Mouse (Mus musculus): ENCODE measurements at regions not wholly inside any gene's neighbourhood (a gene's known extent, or its start where the extent isn't known, plus 50 kb on each side); places are given as distances from the start of the nearest gene placed in this dataset.

DNA sequence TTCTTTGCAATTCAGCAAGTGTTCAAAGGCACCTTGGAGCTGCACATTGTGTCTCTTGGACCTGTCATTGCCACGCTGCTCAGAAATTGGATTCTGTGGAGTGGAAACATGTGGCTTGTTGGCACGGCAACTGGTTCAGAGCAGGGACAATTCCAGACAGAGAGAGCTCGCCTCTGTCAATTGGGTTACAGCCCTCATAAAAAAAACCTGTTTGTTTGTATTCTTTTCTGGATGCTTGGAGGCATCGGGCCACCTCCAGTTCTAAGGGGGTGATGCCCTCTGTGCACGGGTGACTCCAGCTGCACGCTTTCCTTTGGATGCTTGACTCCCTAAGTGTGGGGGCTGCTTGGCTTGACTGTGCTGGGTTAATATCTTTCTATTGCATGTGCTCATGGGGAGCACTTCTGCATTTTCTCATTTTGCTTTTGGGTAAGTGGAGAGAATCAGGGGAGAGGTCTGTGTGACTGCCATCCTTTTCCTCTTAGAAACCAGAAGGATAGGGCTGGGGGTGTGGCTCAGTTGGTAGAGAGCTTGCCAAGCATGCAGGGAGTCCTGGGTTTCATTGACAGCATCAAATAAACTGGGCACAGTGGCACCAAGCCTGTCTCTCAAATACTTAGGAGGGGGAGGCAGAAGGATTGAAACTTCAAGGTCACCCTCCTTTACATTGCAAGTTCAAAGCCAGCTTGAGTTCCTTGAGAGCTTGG, 130.6 kb upstream of the Auts2 start:
- Histone ChIP-seq H3K9me3 (replicated peaks) (no peaks in the 10 kb centered on the region), H3K27me3 (replicated peaks) (no peaks in the 10 kb centered on the region), H3K27ac (no peak overlapping the region), H3K36me3 (no peaks in the 10 kb centered on the region), H3K4me3 (no peak overlapping the region), H3K4me2 (no peak overlapping the region), H3K9ac (no peak overlapping the region), H3K4me1 (no peaks in the 10 kb centered on the region)
- 67% methylated on average over 6 of the region's 6 CpGs for WGBS (ENCODE audit: insufficient replicate concordance)
- no peak for ATAC-seq

GRCm38 (mm10) chr5:132671496-132671895, 128.4 kb upstream of the Auts2 start:
- no peak overlapping the region for H3K27ac ChIP-seq
- no peaks in the 10 kb centered on the region for H3K36me3 ChIP-seq
- H3K9ac ChIP-seq, result no peak overlapping the region
- WGBS (ENCODE audit: insufficient replicate concordance), result 22% methylated on average over 5 of the region's 5 CpGs
- no peak for ATAC-seq
- no peaks in the 10 kb centered on the region for H3K27me3 ChIP-seq (replicated peaks)
- no peaks in the 10 kb centered on the region for H3K9me3 ChIP-seq (replicated peaks)
- no peak overlapping the region for H3K4me3 ChIP-seq
- H3K4me2 ChIP-seq, result no peak overlapping the region
- no peaks in the 10 kb centered on the region for H3K4me1 ChIP-seq

DNA sequence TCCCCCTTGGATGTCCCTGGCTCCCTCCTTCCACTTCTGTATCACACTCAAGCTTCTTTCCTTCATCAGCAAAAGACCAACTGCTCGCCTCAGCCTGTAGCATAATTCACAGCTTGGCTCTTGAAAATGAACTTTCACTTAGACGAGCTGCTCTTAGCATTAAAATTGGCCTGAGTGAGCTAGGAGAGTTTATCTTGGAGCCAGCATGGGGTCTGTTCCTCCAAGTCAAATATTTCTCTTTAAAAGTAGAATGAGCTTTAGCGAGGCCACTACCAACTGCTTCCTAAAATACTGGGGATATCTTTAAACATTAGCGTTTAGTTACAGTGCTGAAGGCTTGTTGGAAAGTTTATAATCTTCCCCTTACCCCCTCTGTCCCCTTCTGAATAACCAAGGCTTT, 124.2 kb upstream of the Auts2 start:
- Histone ChIP-seq H3K36me3 (no peaks in the 10 kb centered on the region), H3K9me3 (replicated peaks) (no peaks in the 10 kb centered on the region), H3K4me3 (no peak overlapping the region), H3K9ac (no peak overlapping the region), H3K27me3 (replicated peaks) (no peaks in the 10 kb centered on the region), H3K4me1 (no peaks in the 10 kb centered on the region), H3K4me2 (no peak overlapping the region), H3K27ac (no peak overlapping the region)
- 45% methylated on average over 4 of the region's 4 CpGs for WGBS (ENCODE audit: insufficient replicate concordance)
- ATAC-seq, result no peak

DNA sequence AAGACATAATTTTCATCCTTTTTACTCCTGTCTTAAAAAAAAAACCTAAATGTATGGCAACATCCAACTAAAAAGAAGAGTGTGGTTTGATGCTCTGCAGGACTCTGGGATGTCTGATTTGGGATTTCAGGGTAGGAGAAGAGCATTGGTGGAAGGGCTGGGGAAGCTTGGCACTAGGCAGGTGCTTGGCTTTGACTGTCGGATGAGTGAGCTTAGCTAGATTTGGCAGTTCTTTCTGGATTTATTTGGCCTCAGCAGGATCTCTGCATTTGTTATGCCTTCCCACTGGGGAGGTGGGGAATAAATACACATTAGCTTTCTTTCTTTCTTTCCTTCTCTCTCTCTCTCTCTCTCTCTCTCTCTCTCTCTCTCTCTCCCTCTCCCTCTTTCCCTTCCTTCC, 118.1 kb upstream of the Auts2 start:
- no peak for ATAC-seq
- no peaks in the 10 kb centered on the region for H3K9me3 ChIP-seq (replicated peaks)
- H3K27me3 ChIP-seq (replicated peaks), result no peaks in the 10 kb centered on the region; the same call in 1 of the 2 replicates
- no peak overlapping the region for H3K4me3 ChIP-seq
- H3K4me2 ChIP-seq, result no peak overlapping the region
- no peaks in the 10 kb centered on the region for H3K4me1 ChIP-seq
- no peak overlapping the region for H3K9ac ChIP-seq
- no peaks in the 10 kb centered on the region for H3K36me3 ChIP-seq
- WGBS (ENCODE audit: insufficient replicate concordance), result 64% methylated on average over 1 of the region's 1 CpGs
- H3K27ac ChIP-seq, result no peak overlapping the region

- 60% methylated on average over 7 of the region's 7 CpGs for WGBS (ENCODE audit: insufficient replicate concordance)
- Histone ChIP-seq H3K4me1 (no peaks in the 10 kb centered on the region), H3K9ac (no peak overlapping the region), H3K27ac (no peak overlapping the region), H3K4me2 (no peak overlapping the region), H3K36me3 (no peaks in the 10 kb centered on the region), H3K27me3 (replicated peaks) (no peaks in the 10 kb centered on the region; the same call in 1 of the 2 replicates), H3K9me3 (replicated peaks) (no peaks in the 10 kb centered on the region), H3K4me3 (no peak overlapping the region)
- ATAC-seq, result no peak
Observed at GRCm38 (mm10) chr5:132660036-132660435, 116.9 kb upstream of the Auts2 start.

- no peak overlapping the region for H3K9ac ChIP-seq
- 74% methylated on average over 7 of the region's 7 CpGs for WGBS (ENCODE audit: insufficient replicate concordance)
- H3K27ac ChIP-seq, result no peak overlapping the region
- ATAC-seq, result no peak; the same call in 1 of the 2 replicates
- no peak overlapping the region for H3K4me2 ChIP-seq
- no peaks in the 10 kb centered on the region for H3K27me3 ChIP-seq (replicated peaks)
- H3K36me3 ChIP-seq, result no peaks in the 10 kb centered on the region
- H3K4me1 ChIP-seq, result no peaks in the 10 kb centered on the region
- no peaks in the 10 kb centered on the region for H3K9me3 ChIP-seq (replicated peaks)
- no peak overlapping the region for H3K4me3 ChIP-seq
Observed at GRCm38 (mm10) chr5:132654382-132654781, 111.2 kb upstream of the Auts2 start.

DNA sequence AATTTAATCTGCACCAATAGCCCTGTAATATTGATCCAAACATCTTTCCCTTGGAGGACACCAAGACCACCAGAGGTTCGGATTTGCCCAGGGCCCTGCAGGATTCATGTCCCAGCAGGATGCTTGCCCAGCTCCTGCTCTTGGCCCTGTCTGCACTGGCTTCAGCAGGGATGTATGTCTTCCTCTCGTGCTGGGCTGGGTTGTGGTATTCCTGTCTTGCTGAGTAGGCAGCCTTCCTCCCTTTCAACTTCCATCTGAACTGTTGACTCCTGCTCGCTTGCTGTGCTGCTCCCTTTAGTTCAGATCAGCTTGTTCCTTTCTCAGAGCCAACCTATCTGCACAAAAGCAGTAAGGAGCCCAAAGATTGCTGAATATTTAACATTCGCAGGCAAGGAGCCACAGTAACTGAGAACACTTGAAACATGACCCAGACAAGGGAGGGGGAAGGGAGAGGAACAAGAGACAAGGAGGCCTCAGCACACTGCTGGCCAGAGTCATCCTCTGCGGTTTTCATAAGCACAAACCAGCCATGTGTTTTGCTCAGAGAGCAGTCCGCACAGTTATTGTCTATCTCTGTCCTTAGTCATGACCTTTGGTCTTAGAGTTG, 110.7 kb upstream of the Auts2 start:
- H3K9me3 ChIP-seq (replicated peaks), result no peaks in the 10 kb centered on the region
- H3K4me2 ChIP-seq, result no peak overlapping the region
- no peak for ATAC-seq
- 30% methylated on average over 6 of the region's 6 CpGs for WGBS (ENCODE audit: insufficient replicate concordance)
- H3K4me1 ChIP-seq, result no peaks in the 10 kb centered on the region
- no peak overlapping the region for H3K27ac ChIP-seq
- no peaks in the 10 kb centered on the region for H3K36me3 ChIP-seq
- no peaks in the 10 kb centered on the region for H3K27me3 ChIP-seq (replicated peaks)
- no peak overlapping the region for H3K9ac ChIP-seq
- no peak overlapping the region for H3K4me3 ChIP-seq

DNA sequence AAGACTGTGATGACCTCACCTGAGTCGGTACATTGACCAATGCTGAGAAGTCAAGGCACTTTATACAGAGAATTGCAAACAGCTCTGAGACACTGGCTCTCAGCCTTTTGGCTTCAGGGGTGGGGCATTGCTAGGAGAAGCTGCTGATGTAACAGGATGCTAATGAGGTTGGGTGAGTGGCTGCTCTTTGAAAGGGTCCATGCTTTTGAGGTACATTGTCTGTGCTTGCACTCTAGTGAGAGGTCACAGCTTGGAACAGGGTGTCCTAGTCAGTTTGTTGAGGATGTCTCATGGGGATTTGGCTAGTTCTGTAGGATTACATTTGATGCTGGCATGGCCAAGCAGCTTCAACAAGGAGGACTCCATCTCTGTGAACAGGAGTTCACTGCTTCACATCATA, 109.1 kb upstream of the Auts2 start:
- Histone ChIP-seq H3K4me1 (no peaks in the 10 kb centered on the region), H3K4me2 (no peak overlapping the region), H3K4me3 (no peak overlapping the region), H3K9ac (no peak overlapping the region), H3K27ac (no peak overlapping the region), H3K27me3 (replicated peaks) (no peaks in the 10 kb centered on the region), H3K36me3 (no peaks in the 10 kb centered on the region), H3K9me3 (replicated peaks) (no peaks in the 10 kb centered on the region)
- ATAC-seq, result no peak
- 19% methylated on average over 1 of the region's 1 CpGs for WGBS (ENCODE audit: insufficient replicate concordance)

DNA sequence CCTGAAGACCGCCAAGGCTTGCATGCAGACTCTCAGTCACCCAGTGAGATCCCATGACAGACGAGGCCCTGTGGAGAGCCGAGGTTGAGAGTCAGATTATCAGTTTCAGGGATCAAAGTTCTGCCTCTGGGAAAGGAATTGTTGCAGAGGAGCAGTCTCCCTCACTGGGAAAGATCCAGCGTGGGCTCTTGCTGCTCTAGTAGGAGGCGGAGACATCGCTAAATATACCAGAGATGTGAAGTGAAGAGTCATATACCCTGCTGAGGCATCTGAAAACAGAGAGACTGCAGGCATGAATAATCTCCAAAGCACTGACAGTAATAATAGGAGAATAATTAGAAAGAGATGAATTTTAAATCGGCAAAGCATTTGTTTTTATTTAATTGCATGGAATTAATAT, 106.6 kb upstream of the Auts2 start:
- no peak overlapping the region for H3K4me3 ChIP-seq
- H3K36me3 ChIP-seq, result no peaks in the 10 kb centered on the region
- no peaks in the 10 kb centered on the region for H3K4me1 ChIP-seq
- H3K27ac ChIP-seq, result no peak overlapping the region
- WGBS (ENCODE audit: insufficient replicate concordance), result 46% methylated on average over 7 of the region's 7 CpGs
- H3K27me3 ChIP-seq (replicated peaks), result no peaks in the 10 kb centered on the region
- H3K9ac ChIP-seq, result no peak overlapping the region
- no peak overlapping the region for H3K4me2 ChIP-seq
- ATAC-seq, result no peak
- H3K9me3 ChIP-seq (replicated peaks), result no peaks in the 10 kb centered on the region

GRCm38 (mm10) chr5:132648751-132649150, 105.6 kb upstream of the Auts2 start:
- Histone ChIP-seq H3K9me3 (replicated peaks) (no peaks in the 10 kb centered on the region), H3K4me3 (no peak overlapping the region), H3K4me1 (no peaks in the 10 kb centered on the region), H3K27me3 (replicated peaks) (no peaks in the 10 kb centered on the region), H3K4me2 (no peak overlapping the region), H3K36me3 (no peaks in the 10 kb centered on the region), H3K27ac (no peak overlapping the region), H3K9ac (no peak overlapping the region)
- ATAC-seq, result no peak
- no CpG with 5 or more reads among the region's 2 CpGs for WGBS (ENCODE audit: insufficient replicate concordance)

DNA sequence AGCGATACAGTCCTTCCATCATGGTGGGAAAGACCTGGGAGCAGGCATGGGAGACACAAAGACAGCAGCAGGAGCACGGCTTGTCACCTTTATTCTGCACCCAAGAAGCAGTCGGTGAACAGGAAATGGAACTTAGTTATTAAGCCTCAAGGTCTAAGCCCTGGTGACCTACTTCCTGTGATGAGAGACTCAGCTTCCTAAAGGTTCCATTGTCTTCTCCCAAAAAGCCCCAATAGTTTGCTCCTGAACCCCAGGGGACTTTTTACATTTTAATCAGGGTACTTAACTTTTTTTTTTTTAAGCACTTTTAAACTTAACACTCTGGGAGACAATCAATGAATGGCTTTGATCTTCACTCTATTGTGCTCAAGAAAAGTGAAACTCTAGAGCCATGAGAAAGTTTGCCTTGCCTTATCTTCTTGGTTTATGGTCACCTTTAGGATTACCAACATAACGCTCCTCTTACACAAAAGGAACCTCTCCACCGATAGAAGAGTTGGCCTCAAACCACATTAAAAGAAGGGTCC, 101.6 kb upstream of the Auts2 start:
- Histone ChIP-seq H3K4me1 (no peaks in the 10 kb centered on the region), H3K9ac (no peak overlapping the region), H3K4me2 (no peak overlapping the region), H3K36me3 (no peaks in the 10 kb centered on the region), H3K9me3 (replicated peaks) (no peaks in the 10 kb centered on the region), H3K27me3 (replicated peaks) (no peaks in the 10 kb centered on the region), H3K27ac (no peak overlapping the region), H3K4me3 (no peak overlapping the region)
- ATAC-seq, result no peak
- 58% methylated on average over 5 of the region's 5 CpGs for WGBS (ENCODE audit: insufficient replicate concordance)

DNA sequence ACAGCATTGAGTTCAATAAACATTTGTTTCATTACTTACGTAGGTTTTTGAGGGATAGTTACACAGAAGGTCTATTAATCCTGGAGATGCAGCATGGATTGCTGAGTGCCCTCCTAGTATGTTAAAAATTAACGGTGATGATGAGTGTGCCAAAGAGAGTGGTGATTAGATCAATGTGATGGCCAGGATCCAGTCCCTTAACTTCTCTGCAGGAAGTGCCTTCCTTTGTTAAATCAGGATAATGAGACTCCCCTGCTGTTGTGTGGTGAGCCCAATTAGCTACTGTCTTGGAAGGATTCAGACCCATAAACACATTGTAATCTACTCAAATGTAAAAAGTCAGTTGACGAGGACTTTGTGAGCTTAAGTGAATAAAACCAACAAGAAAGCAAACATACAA, 100.1 kb upstream of the Auts2 start:
- no peak overlapping the region for H3K9ac ChIP-seq
- H3K9me3 ChIP-seq (replicated peaks), result no peaks in the 10 kb centered on the region
- H3K27me3 ChIP-seq (replicated peaks), result no peaks in the 10 kb centered on the region
- H3K36me3 ChIP-seq, result no peaks in the 10 kb centered on the region
- no peaks in the 10 kb centered on the region for H3K4me1 ChIP-seq
- no peak overlapping the region for H3K27ac ChIP-seq
- ATAC-seq, result no peak
- no peak overlapping the region for H3K4me2 ChIP-seq
- WGBS (ENCODE audit: insufficient replicate concordance), result 61% methylated on average over 3 of the region's 3 CpGs
- no peak overlapping the region for H3K4me3 ChIP-seq

All from liver, embryonic 12.5 days (tissue).